Comparison of ENCODE assay signal across 27 mouse cellular contexts in the genomic region with DNA sequence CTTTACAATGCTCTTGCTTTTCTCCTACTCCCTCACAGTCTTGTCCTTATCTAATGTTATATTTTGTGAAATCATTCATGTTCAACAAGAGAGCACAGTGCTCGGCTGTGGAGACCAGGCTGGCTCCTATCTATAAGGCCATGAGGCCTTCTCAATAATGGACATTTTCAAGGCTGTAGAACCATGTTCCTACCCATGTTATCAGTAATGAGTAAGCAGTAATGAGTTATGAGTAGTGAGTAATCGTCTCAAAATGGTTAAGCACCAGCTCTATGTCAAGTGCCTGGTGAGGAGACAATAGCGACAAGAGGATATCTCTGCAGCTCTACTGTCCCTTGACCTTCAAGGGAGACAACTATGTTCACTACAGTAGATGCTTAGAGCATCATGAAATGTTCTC.
"Had no signal": no experiment of that assay in that cellular context is flagged by ENCODE, and none has a peak within 500 bp of the region (broad histone marks: within the 10 kb centered on the region; RNA-seq: fewer than 3 reads in every experiment).

No protein-coding gene starts in this region.

- DNase-seq: cerebellum, adult 9-10 months; cerebellum, adult 9-11 months; cerebellum, postnatal 10 days; cerebellum, postnatal 14 days; cerebellum, postnatal 25 days; cerebellum, postnatal 36 days; embryo, embryonic 11 days; forebrain, postnatal 0 days; gastrocnemius, adult 2 months; gastrocnemius, postnatal 10 days; gastrocnemius, postnatal 14 days; gastrocnemius, postnatal 25 days; gastrocnemius, postnatal 36 days; heart, adult 18-20 months; heart, adult 2 months had no signal

- H3K27ac ChIP-seq: embryonic facial prominence, embryonic 10.5 days; embryonic facial prominence, embryonic 12.5 days; embryonic facial prominence, embryonic 13.5 days; embryonic facial prominence, embryonic 15.5 days; forebrain, embryonic 10.5 days; forebrain, embryonic 12.5 days; forebrain, embryonic 13.5 days; forebrain, embryonic 15.5 days; gastrocnemius, adult 2 months; heart, adult 2 months; heart, embryonic 10.5 days had no signal

- H3K4me3 ChIP-seq: embryonic facial prominence, embryonic 10.5 days; embryonic facial prominence, embryonic 12.5 days; embryonic facial prominence, embryonic 13.5 days; embryonic facial prominence, embryonic 15.5 days; erythroblast, embryonic 14.5 days; forebrain, embryonic 10.5 days; forebrain, embryonic 12.5 days; forebrain, embryonic 13.5 days; forebrain, embryonic 15.5 days; gastrocnemius, adult 2 months; heart, adult 2 months; heart, embryonic 10.5 days had no signal

- H3K4me2 ChIP-seq: embryonic facial prominence, embryonic 12.5 days; embryonic facial prominence, embryonic 13.5 days; embryonic facial prominence, embryonic 15.5 days; forebrain, embryonic 12.5 days; forebrain, embryonic 13.5 days; forebrain, embryonic 15.5 days had no signal

- ATAC-seq: forebrain, embryonic 13.5 days; forebrain, embryonic 14.5 days; forebrain, embryonic 15.5 days; forebrain, embryonic 16.5 days; forebrain, postnatal 0 days had no signal

- H3K27me3 ChIP-seq: embryonic facial prominence, embryonic 12.5 days; embryonic facial prominence, embryonic 13.5 days; embryonic facial prominence, embryonic 15.5 days; forebrain, embryonic 12.5 days; forebrain, embryonic 13.5 days; forebrain, embryonic 15.5 days had no signal

- H3K4me1 ChIP-seq: embryonic facial prominence, embryonic 10.5 days; embryonic facial prominence, embryonic 12.5 days; embryonic facial prominence, embryonic 13.5 days; embryonic facial prominence, embryonic 15.5 days; forebrain, embryonic 10.5 days; forebrain, embryonic 12.5 days; forebrain, embryonic 13.5 days; forebrain, embryonic 15.5 days; heart, embryonic 10.5 days had no signal

- H3K9ac ChIP-seq: embryonic facial prominence, embryonic 12.5 days; embryonic facial prominence, embryonic 13.5 days; embryonic facial prominence, embryonic 15.5 days; forebrain, embryonic 12.5 days; forebrain, embryonic 13.5 days; forebrain, embryonic 15.5 days; forebrain, postnatal 0 days had no signal

- H3K9me3 ChIP-seq: embryonic facial prominence, embryonic 10.5 days; embryonic facial prominence, embryonic 12.5 days; embryonic facial prominence, embryonic 13.5 days; embryonic facial prominence, embryonic 15.5 days; forebrain, embryonic 10.5 days; forebrain, embryonic 12.5 days; forebrain, embryonic 13.5 days; forebrain, embryonic 15.5 days; heart, embryonic 10.5 days had no signal

- H3K36me3 ChIP-seq: embryonic facial prominence, embryonic 10.5 days; embryonic facial prominence, embryonic 12.5 days; embryonic facial prominence, embryonic 13.5 days; embryonic facial prominence, embryonic 15.5 days; forebrain, embryonic 10.5 days; forebrain, embryonic 12.5 days; forebrain, embryonic 15.5 days; heart, embryonic 10.5 days had no signal
